Mouse (Mus musculus): ENCODE measurements around the gene Qrfp. TPM values are rescaled to one million over a fixed set of nuclear protein-coding genes. Genes with fewer than 3 reads are reported as not detected.

Qrfp gene
- polyA plus RNA-seq (2012; rRNA removed): 0.01 TPM in 2 replicates

GRCm38 (mm10) chr2:31810444-31810843 lies at the start of gene Qrfp:
TSS of gene Qrfp (minus strand) at chr2:31810580.

DNA sequence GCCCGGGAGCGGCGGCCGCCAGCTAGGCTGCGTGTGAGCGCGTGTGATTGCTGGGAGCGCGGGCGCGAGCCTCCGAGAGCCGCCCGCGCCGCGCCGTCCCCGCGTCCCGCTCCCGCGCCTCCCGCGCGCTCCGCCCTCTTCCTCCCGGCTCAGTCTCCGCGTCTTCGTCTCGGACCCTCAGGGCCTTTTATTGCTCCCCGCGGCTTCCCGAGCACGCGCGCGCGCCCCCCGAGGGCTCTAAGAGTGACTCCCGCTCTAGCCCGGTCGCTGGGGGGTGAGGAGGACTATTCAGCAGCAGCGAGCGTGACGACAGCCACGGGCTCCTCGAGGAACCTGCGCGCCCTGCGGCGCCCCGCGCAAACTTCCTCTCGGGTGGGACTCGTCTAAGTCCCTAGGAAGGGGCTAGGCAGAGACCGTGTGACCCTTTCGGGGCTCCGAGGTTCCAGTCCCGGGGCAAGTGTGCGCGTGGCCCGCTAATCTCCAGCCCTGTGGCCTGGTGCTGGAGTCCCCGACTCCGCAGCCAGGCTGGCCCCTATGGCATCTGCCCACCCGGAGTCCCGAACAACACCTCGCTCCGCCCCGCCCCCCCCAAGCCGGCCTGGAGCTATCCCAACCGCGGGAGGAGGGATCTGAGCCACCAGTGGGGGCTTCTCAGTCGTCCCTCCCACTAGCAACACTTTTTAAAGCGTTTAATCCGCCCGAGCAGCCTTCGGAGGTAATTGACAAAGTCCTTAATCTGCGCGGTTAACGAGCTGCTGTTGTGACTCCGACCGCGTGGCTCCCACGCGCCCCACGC lies 35.7 kb upstream of the Qrfp start, which contains the start of gene Fibcd1:
Fibcd1 (minus strand) TSS at position 110 of the 796 bp plus-strand sequence.

Other genes with a start within 250 kb of the Qrfp start
- gene Fubp3, start 237.9 kb downstream of the Qrfp start, polyA plus RNA-seq (2012; rRNA removed): 15.0 and 16.0 TPM in 2 replicates
- gene Prdm12, start 170.5 kb downstream of the Qrfp start, polyA plus RNA-seq (2012; rRNA removed): not detected in 2 replicates
- 28.0 and 30.3 TPM in 2 replicates for gene Exosc2, start 139.9 kb downstream of the Qrfp start, polyA plus RNA-seq (2012; rRNA removed)
- 8.6 and 10.1 TPM in 2 replicates for gene Abl1, start 122.2 kb downstream of the Qrfp start, polyA plus RNA-seq (2012; rRNA removed)
- not detected in 2 replicates for gene Fibcd1, start 35.4 kb upstream of the Qrfp start, polyA plus RNA-seq (2012; rRNA removed)
- 0.01 and 0.02 TPM in 2 replicates for gene Lamc3, start 76.7 kb upstream of the Qrfp start, polyA plus RNA-seq (2012; rRNA removed)
- gene Aif1l, start 139.6 kb upstream of the Qrfp start, polyA plus RNA-seq (2012; rRNA removed): 0.98 and 1.2 TPM in 2 replicates
- gene Nup214, start 163.9 kb upstream of the Qrfp start, polyA plus RNA-seq (2012; rRNA removed): 12.4 and 14.1 TPM in 2 replicates

Measured in liver, embryonic 14 days (tissue).